Comparison of ENCODE assay signal across 19 mouse cellular contexts in the genomic region with DNA sequence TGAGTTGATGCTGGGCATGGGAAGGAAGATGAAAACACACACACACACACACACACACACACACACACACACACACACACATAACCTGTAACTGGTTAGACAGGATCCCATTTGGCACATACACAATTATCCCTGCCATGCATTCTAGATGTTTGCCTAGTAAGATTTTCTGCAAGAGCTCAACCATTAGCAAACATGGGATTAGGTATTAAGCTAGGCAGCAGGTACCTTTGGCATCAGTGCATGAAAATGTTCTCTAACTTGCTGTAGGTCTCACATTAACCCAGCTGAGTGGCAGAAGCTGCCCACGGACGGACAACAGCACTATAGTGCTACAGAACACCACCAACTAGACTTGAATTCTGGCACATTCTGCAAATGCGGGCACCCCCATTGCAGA.
DNase-seq lines count a peak whose midpoint lies in the region; ATAC-seq and TF ChIP-seq lines count a peak whose summit lies in the region.
"Had no signal": no experiment of that assay in that cellular context is flagged by ENCODE, and none has a peak within 500 bp of the region (broad histone marks: within the 10 kb centered on the region; RNA-seq: fewer than 3 reads in every experiment).

No protein-coding gene starts in this region.

- H3K9me3 ChIP-seq in lung, embryonic 14.5 days (ENCODE audit: low read depth, low read length), result no peaks in the 10 kb centered on the region
- H3K9me3 ChIP-seq in stomach, embryonic 14.5 days (ENCODE audit: control insufficient read depth, low read depth, low read length), result no peaks in the 10 kb centered on the region
- H3K9me3 ChIP-seq: embryonic facial prominence, embryonic 13.5 days; forebrain, embryonic 10.5 days; hindbrain, embryonic 12.5 days; intestine, embryonic 15.5 days; limb, embryonic 13.5 days had no signal

- H3K27me3 ChIP-seq in lung, embryonic 14.5 days (ENCODE audit: insufficient read depth, low read length), result no peaks in the 10 kb centered on the region
- H3K27me3 ChIP-seq in kidney, adult 2 months (replicated peaks; ENCODE audit: control insufficient read depth, insufficient read depth, low read length), result no peaks in the 10 kb centered on the region
- no peaks in the 10 kb centered on the region for H3K27me3 ChIP-seq in stomach, embryonic 14.5 days (ENCODE audit: control insufficient read depth, insufficient read depth, low read length)
- H3K27me3 ChIP-seq: embryonic facial prominence, embryonic 13.5 days; hindbrain, embryonic 12.5 days; intestine, embryonic 15.5 days had no signal

- H3K4me3 ChIP-seq in lung, embryonic 14.5 days (ENCODE audit: low read depth, low read length), result no peak overlapping the region
- no peak overlapping the region for H3K4me3 ChIP-seq in kidney, adult 2 months (ENCODE audit: insufficient read depth, low read depth, low read length)
- no peak overlapping the region for H3K4me3 ChIP-seq in stomach, embryonic 14.5 days (ENCODE audit: low read depth, low read length)
- H3K4me3 ChIP-seq: embryonic facial prominence, embryonic 13.5 days; forebrain, embryonic 10.5 days; hindbrain, embryonic 12.5 days; intestine, embryonic 15.5 days; limb, embryonic 13.5 days had no signal

- DNase-seq in lung, embryonic 14.5 days, result peak; percentile 46
- no peak for DNase-seq in lung, postnatal 4 days
- DNase-seq in kidney, adult 2 months, result peak; percentile 69
- DNase-seq in kidney, postnatal 14 days, result peak; percentile 71
- no peak for DNase-seq in natural killer cell, adult 2 months (ENCODE audit: low spot score in 2 of 2)
- no peak for DNase-seq in cerebellum, adult 11 months
- DNase-seq in spleen, postnatal 36 days (ENCODE audit: low spot score in 2 of 2), result no peak
- DNase-seq: adrenal gland, postnatal 10 days; B cell, adult 2 months; cerebellum, adult 11-12 months; cerebellum, postnatal 36 days; gastrocnemius, postnatal 14 days; thymus, adult 2 months had no signal

- H3K9ac ChIP-seq in lung, embryonic 14.5 days, result no peak overlapping the region
- H3K9ac ChIP-seq in stomach, embryonic 14.5 days (replicated peaks; ENCODE audit: low read depth, low read length), result no peak overlapping the region
- H3K9ac ChIP-seq: embryonic facial prominence, embryonic 13.5 days; hindbrain, embryonic 12.5 days; intestine, embryonic 15.5 days; limb, embryonic 13.5 days had no signal

- no peak for TF ChIP-seq POLR2A in kidney, adult 2 months (IDR thresholded peaks at IDR 0.05; ENCODE audit: low read depth, low read length)

- WGBS in lung, embryonic 14.5 days, result 73% methylated on average over 3 of the region's 3 CpGs
- 40% methylated on average over 3 of the region's 3 CpGs for WGBS in kidney, adult 2 months
- WGBS in stomach, embryonic 14.5 days, result 81% methylated on average over 3 of the region's 3 CpGs

- H3K4me2 ChIP-seq in lung, embryonic 14.5 days, result no peak overlapping the region
- no peak overlapping the region for H3K4me2 ChIP-seq in stomach, embryonic 14.5 days (replicated peaks; ENCODE audit: low read depth, low read length)
- H3K4me2 ChIP-seq: embryonic facial prominence, embryonic 13.5 days; hindbrain, embryonic 12.5 days; intestine, embryonic 15.5 days; limb, embryonic 13.5 days had no signal

- ATAC-seq in lung, embryonic 14.5 days (ENCODE audit: insufficient read depth), result peak; percentile 49; the same call in 1 of the 2 replicates
- ATAC-seq in stomach, embryonic 14.5 days (ENCODE audit: insufficient number of reproducible peaks, insufficient read depth, low FRiP score, low read depth), result peak; percentile 85; the same call in 1 of the 2 replicates
- ATAC-seq: intestine, embryonic 15.5 days had no signal

- no peaks in the 10 kb centered on the region for H3K4me1 ChIP-seq in lung, embryonic 14.5 days (ENCODE audit: insufficient read depth)
- H3K4me1 ChIP-seq in kidney, adult 2 months (ENCODE audit: control insufficient read depth, insufficient read depth, low read length), result no peaks in the 10 kb centered on the region
- no peaks in the 10 kb centered on the region for H3K4me1 ChIP-seq in stomach, embryonic 14.5 days (ENCODE audit: control insufficient read depth, insufficient read depth, low read length)
- H3K4me1 ChIP-seq: forebrain, embryonic 10.5 days; intestine, embryonic 15.5 days had no signal

- no peak for TF ChIP-seq CTCF in lung, embryonic 14.5 days (IDR thresholded peaks at IDR 0.05; ENCODE audit: low read depth)
- no peak for TF ChIP-seq CTCF in kidney, adult 2 months (conservative IDR thresholded peaks at IDR 0.05; ENCODE audit: insufficient read depth, insufficient read length, low read depth, low read length)

- no peaks in the 10 kb centered on the region for H3K36me3 ChIP-seq in lung, embryonic 14.5 days (ENCODE audit: insufficient read depth)
- H3K36me3 ChIP-seq in kidney, adult 2 months (ENCODE audit: control insufficient read depth, insufficient read depth, low read length), result no peaks in the 10 kb centered on the region
- no peaks in the 10 kb centered on the region for H3K36me3 ChIP-seq in stomach, embryonic 14.5 days (ENCODE audit: control insufficient read depth, insufficient read depth, low read length)
- H3K36me3 ChIP-seq: embryonic facial prominence, embryonic 13.5 days; forebrain, embryonic 10.5 days; hindbrain, embryonic 12.5 days; intestine, embryonic 15.5 days; limb, embryonic 13.5 days had no signal

- no peak overlapping the region for H3K27ac ChIP-seq in lung, embryonic 14.5 days (ENCODE audit: low read depth)
- no peak overlapping the region for H3K27ac ChIP-seq in kidney, adult 2 months (ENCODE audit: insufficient read depth, low read depth, low read length)
- H3K27ac ChIP-seq in stomach, embryonic 14.5 days (ENCODE audit: low read length), result no peak overlapping the region
- H3K27ac ChIP-seq: embryonic facial prominence, embryonic 13.5 days; forebrain, embryonic 10.5 days; hindbrain, embryonic 12.5 days; intestine, embryonic 15.5 days; limb, embryonic 13.5 days had no signal

Comparison
In these comparisons a context has a peak if more than half of its experiments do, and no peak if none do; other contexts are left out.
1. DNase-seq: peak in lung, embryonic 14.5 days (single experiment), kidney, adult 2 months (single experiment) and kidney, postnatal 14 days (single experiment); none in lung, postnatal 4 days (0 of 2), natural killer cell, adult 2 months (0 of 2), cerebellum, adult 11 months (single experiment) and spleen, postnatal 36 days (0 of 2).